Mouse (Mus musculus) intestine, postnatal 0 days (tissue): ENCODE measurements around the gene Asxl2. TPM values are rescaled to one million over a fixed set of nuclear protein-coding genes. Genes with fewer than 3 reads are reported as not detected.

Experiments
- ATAC-seq: fragments of 200-750 bp; cut with Nextera tagmentation; 2 replicates; pipeline ENCODE4 v1.8.0; 2017; ENCODE audit warnings: mild to moderate bottlenecking, moderate TSS enrichment, moderate library complexity
- H3K27ac ChIP-seq: fragments of 300-500 bp; sonication (generic); 2 replicates; pipeline ENCODE4 v1.5.1; 2014; ENCODE audit warnings: mild to moderate bottlenecking, low read depth, low read length, moderate library complexity
- H3K27me3 ChIP-seq: fragments of 300-500 bp; sonication (generic); replicated peaks from 2 replicates; pipeline ENCODE4 v1.6.1; 2014; ENCODE audit warnings: low read length, mixed read lengths; ENCODE audit not compliant: control insufficient read depth, insufficient read depth
- H3K36me3 ChIP-seq: fragments of 300-500 bp; sonication (generic); 2 replicates; pipeline ENCODE4 v1.6.1; 2014; ENCODE audit warnings: mild to moderate bottlenecking, moderate library complexity; ENCODE audit not compliant: control insufficient read depth, insufficient read depth
- H3K4me1 ChIP-seq: fragments of 300-500 bp; sonication (generic); replicated peaks from 2 replicates; pipeline ENCODE4 v1.6.1; 2014; ENCODE audit warnings: antibody characterized with exemption, low read length, mixed read lengths; ENCODE audit not compliant: control insufficient read depth, insufficient read depth
- H3K4me2 ChIP-seq: fragments of 300-500 bp; sonication (generic); replicated peaks from 2 replicates; pipeline ENCODE4 v1.6.1; 2014; ENCODE audit warnings: low read depth, mild to moderate bottlenecking, moderate library complexity
- H3K4me3 ChIP-seq: fragments of 300-500 bp; sonication (generic); 2 replicates; pipeline ENCODE4 v1.5.1; 2014; ENCODE audit warnings: low read depth, low read length
- H3K9ac ChIP-seq: fragments of 300-500 bp; sonication (generic); 2 replicates; pipeline ENCODE4 v1.6.1; 2014; ENCODE audit warnings: mild to moderate bottlenecking, low read depth, low read length
- H3K9me3 ChIP-seq: fragments of 300-500 bp; sonication (generic); 2 replicates; pipeline ENCODE4 v1.6.1; 2016; ENCODE audit warnings: mixed run types; ENCODE audit not compliant: control insufficient read depth
- CTCF ChIP-seq: sonication (generic); IDR thresholded peaks from 2 replicates; pipeline ENCODE4 v1.5.1; 2016; ENCODE audit warnings: low read depth, mild to moderate bottlenecking, control low read depth, antibody characterized with exemption, moderate library complexity
- WGBS: fragments of 180-500 bp; shearing (Covaris S2); extraction: QIAGEN DNeasy Blood & Tissue Kit; methylation state at CpG from one replicate; pipeline ENCODE4 v1.1.7; 2014; 5-methylcytosine and 5-hydroxymethylcytosine counted together
- polyA plus RNA-seq: library from polyadenylated mRNA; unstranded; fragments of >200 nt; fragmentation: Nextera tagmentation; extraction: Ambion mirVana; gene quantifications from 2 replicates; pipeline ENCODE4 v1.2.1, GENCODE M21; 2015

The Asxl2 gene
- 8.3 and 10.3 TPM in 2 replicates for polyA plus RNA-seq

DNA sequence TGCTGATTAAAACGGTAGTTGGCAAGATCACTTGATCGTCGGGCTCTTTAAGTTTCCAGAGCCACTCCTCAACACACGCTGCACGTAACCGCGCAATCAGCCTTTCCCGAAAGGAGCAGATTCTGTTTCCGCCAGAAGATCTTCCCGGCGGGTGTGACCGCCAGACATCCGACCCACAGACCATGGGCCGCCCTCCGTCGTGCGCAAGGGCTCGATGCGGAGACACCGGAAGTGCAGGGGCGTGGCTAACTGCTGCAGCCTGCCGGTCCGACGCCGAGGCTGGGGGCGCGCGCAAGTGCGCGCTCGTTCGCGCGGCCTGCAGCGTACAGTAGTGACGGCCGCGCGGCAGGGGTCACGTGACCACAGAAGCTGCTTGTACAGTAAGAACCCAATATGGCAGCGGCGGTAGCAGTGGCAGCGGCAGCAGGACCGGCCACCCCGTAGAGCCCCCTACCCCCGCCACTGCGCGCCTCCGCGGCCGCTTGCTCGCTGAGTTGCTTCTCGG, at the start of gene Asxl2:
TSS of gene Asxl2 (plus strand) at position 328 of the 505 bp plus-strand sequence.
- Histone ChIP-seq H3K36me3 (no peaks in the 10 kb centered on the region), H3K27ac (peak within 1 kb of the TSS; percentile 100), H3K9ac (peak within 1 kb of the TSS; percentile 98), H3K27me3 (no peaks in the 10 kb centered on the region), H3K4me1 (0 out of 2 replicates have a peak, but pooled peaks cover 3% of the 10 kb centered on the region), H3K4me3 (peak within 1 kb of the TSS; percentile 98), H3K4me2 (peak within 1 kb of the TSS; percentile 73), H3K9me3 (no peaks in the 10 kb centered on the region)
- peak; percentile 94 for ATAC-seq
- no peak for TF ChIP-seq CTCF
- whole genome bisulfite sequencing = under 1% methylated on average over 53 of the region's 53 CpGs

DNA sequence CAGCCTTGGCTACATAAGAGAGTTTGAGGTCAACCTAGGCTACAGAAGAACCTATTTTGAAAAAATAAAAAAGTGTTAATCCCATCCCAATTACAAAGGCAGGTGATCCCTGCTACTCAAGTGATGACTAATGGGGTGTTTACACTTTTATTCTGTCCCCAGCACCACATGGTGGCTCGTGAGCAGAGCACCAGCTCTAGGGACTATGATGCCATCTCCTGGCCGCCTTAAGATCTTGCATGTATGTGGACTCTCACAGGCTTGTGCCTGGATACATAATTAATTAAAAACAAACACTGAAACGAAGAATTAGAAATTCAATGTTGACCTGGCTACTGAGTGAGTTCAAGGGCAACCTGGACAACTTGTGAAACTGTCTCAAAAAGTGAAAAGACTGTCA, 49.5 kb upstream of the Asxl2 start:
- H3K27ac ChIP-seq = no peak overlapping the region
- 29% methylated on average over 3 of the region's 3 CpGs for WGBS

GRCm38 (mm10) chr12:3377755-3378154, 48.9 kb upstream of the Asxl2 start:
- 81% methylated on average over 5 of the region's 5 CpGs for WGBS

More for the DNA sequence above, 49.5 kb upstream of the Asxl2 start:
- TF ChIP-seq CTCF = peak; percentile 51
- Histone ChIP-seq H3K36me3 (no peaks in the 10 kb centered on the region), H3K9ac (no peak overlapping the region), H3K4me2 (no peak overlapping the region), H3K4me1 (no peaks in the 10 kb centered on the region), H3K9me3 (no peaks in the 10 kb centered on the region), H3K27me3 (no peaks in the 10 kb centered on the region), H3K4me3 (no peak overlapping the region)
- ATAC-seq = no peak

GRCm38 (mm10) chr12:3384860-3385259, 41.8 kb upstream of the Asxl2 start:
- 87% methylated on average over 1 of the region's 1 CpGs for WGBS
- H3K9ac ChIP-seq = no peak overlapping the region
- no peaks in the 10 kb centered on the region for H3K4me1 ChIP-seq
- TF ChIP-seq CTCF = no peak
- no peaks in the 10 kb centered on the region for H3K9me3 ChIP-seq
- no peak overlapping the region for H3K4me3 ChIP-seq
- H3K27ac ChIP-seq = no peak overlapping the region
- H3K27me3 ChIP-seq = no peaks in the 10 kb centered on the region
- ATAC-seq = no peak
- peaks cover 7% of the 10 kb centered on the region; the same call in 1 of the 2 replicates for H3K36me3 ChIP-seq
- no peak overlapping the region for H3K4me2 ChIP-seq

More at GRCm38 (mm10) chr12:3377755-3378154, 48.9 kb upstream of the Asxl2 start:
- H3K36me3 ChIP-seq = no peaks in the 10 kb centered on the region
- no peak for TF ChIP-seq CTCF
- no peaks in the 10 kb centered on the region for H3K9me3 ChIP-seq
- H3K27me3 ChIP-seq = no peaks in the 10 kb centered on the region
- H3K9ac ChIP-seq = no peak overlapping the region
- no peak overlapping the region for H3K4me3 ChIP-seq
- H3K4me2 ChIP-seq = no peak overlapping the region
- no peaks in the 10 kb centered on the region for H3K4me1 ChIP-seq
- H3K27ac ChIP-seq = no peak overlapping the region
- ATAC-seq = no peak

DNA sequence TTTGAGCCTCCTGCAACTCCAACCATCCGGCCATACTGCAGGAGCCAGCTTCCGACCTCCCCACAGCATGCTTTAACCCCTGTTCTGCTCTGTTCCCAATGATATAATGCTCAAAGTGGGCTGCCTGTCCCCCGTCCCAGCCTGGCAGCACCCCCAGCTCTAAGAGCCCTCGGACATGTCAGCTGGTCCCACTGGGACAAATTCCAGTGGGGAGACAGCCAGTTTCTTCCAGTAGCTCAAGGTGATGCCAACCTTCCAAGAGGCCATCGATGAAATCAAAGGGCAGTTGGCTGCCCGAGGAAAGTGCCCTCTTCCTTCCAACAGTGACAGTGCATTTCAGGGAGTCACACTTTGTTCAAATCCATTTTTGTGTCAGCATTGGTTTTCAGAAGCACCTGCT, 41.4 kb upstream of the Asxl2 start:
- 86% methylated on average over 6 of the region's 6 CpGs for WGBS
- no peak for ATAC-seq
- Histone ChIP-seq H3K36me3 (peaks cover 7% of the 10 kb centered on the region; the same call in 1 of the 2 replicates), H3K4me2 (no peak overlapping the region), H3K9me3 (no peaks in the 10 kb centered on the region), H3K27ac (no peak overlapping the region), H3K4me1 (no peaks in the 10 kb centered on the region), H3K4me3 (no peak overlapping the region), H3K9ac (no peak overlapping the region), H3K27me3 (no peaks in the 10 kb centered on the region)
- no peak for TF ChIP-seq CTCF

DNA sequence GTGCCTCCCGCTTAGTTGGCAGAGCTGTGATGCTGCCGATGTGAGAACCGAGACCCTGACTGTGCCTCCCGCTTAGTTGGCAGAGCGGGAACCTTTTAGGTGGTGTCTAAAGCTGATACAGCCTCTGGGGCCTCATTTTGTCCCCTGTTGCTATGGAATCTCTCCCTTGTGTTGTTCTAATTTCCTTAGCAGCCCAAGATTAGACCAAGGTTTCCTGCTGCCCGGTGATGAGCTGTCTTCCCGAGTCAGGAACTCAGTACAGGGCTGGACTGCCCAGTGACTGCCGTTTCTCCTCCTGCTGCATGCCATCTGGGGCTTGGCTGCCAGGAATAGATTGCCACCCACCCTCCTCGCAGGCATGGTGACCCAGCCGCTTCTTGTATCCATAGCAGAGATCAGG, 40.7 kb upstream of the Asxl2 start:
- ATAC-seq = no peak
- no peaks in the 10 kb centered on the region for H3K9me3 ChIP-seq
- TF ChIP-seq CTCF = no peak
- no peak overlapping the region for H3K27ac ChIP-seq
- H3K9ac ChIP-seq = no peak overlapping the region
- 80% methylated on average over 10 of the region's 10 CpGs for WGBS
- no peaks in the 10 kb centered on the region for H3K27me3 ChIP-seq
- no peaks in the 10 kb centered on the region for H3K4me1 ChIP-seq
- no peak overlapping the region for H3K4me2 ChIP-seq
- H3K36me3 ChIP-seq = peaks cover 7% of the 10 kb centered on the region; the same call in 1 of the 2 replicates
- no peak overlapping the region for H3K4me3 ChIP-seq
